Mouse (Mus musculus): ENCODE measurements around the gene 1700025G04Rik. TPM values are rescaled to one million over a fixed set of nuclear protein-coding genes. Genes with fewer than 3 reads are reported as not detected.

Gene 1700025G04Rik
- total and polyA plus RNA-seq, 2 experiments from 2014 or later = 24.9 to 32.4 TPM

GRCm38 (mm10) chr1:152000461-152000860 lies 89.5 kb downstream of the 1700025G04Rik start:
- ATAC-seq (no peak), DNase-seq (ENCODE audit: low spot score) (no peak)
- no peak for TF ChIP-seq CTCF (IDR thresholded peaks at IDR 0.05; ENCODE audit: low read depth)
- Histone ChIP-seq H3K9ac (replicated peaks; ENCODE audit: low read length) (no peak overlapping the region), H3K27me3 (ENCODE audit: insufficient read depth, low read length) (no peaks in the 10 kb centered on the region), H3K4me1 (ENCODE audit: insufficient read depth, low read length) (peaks cover 3% of the 10 kb centered on the region; the same call in 1 of the 2 replicates), H3K9me3 (ENCODE audit: low read length) (no peaks in the 10 kb centered on the region), H3K4me3 (ENCODE audit: low read length) (no peak overlapping the region), H3K27ac (no peak overlapping the region), H3K36me3 (ENCODE audit: insufficient read depth, low read length) (no peaks in the 10 kb centered on the region), H3K4me2 (ENCODE audit: low read depth, low read length) (no peak overlapping the region)
- 78% methylated on average over 5 of the region's 5 CpGs for WGBS

GRCm38 (mm10) chr1:151999424-151999842 lies 90.5 kb downstream of the 1700025G04Rik start:
- Histone ChIP-seq H3K4me2 (ENCODE audit: low read depth, low read length) (no peak overlapping the region), H3K36me3 (ENCODE audit: insufficient read depth, low read length) (no peaks in the 10 kb centered on the region), H3K4me1 (ENCODE audit: insufficient read depth, low read length) (peaks cover 3% of the 10 kb centered on the region; the same call in 1 of the 2 replicates), H3K9me3 (ENCODE audit: low read length) (no peaks in the 10 kb centered on the region), H3K4me3 (ENCODE audit: low read length) (no peak overlapping the region), H3K27ac (no peak overlapping the region), H3K9ac (replicated peaks; ENCODE audit: low read length) (no peak overlapping the region), H3K27me3 (ENCODE audit: insufficient read depth, low read length) (no peaks in the 10 kb centered on the region)
- 68% methylated on average over 7 of the region's 7 CpGs for WGBS
- ATAC-seq (no peak), DNase-seq (ENCODE audit: low spot score) (no peak)
- TF ChIP-seq CTCF (IDR thresholded peaks at IDR 0.05; ENCODE audit: low read depth) = no peak

GRCm38 (mm10) chr1:151998721-151999206 lies 91.2 kb downstream of the 1700025G04Rik start:
- Histone ChIP-seq H3K27me3 (ENCODE audit: insufficient read depth, low read length) (no peaks in the 10 kb centered on the region), H3K4me3 (ENCODE audit: low read length) (no peak overlapping the region), H3K4me2 (ENCODE audit: low read depth, low read length) (no peak overlapping the region), H3K9me3 (ENCODE audit: low read length) (no peaks in the 10 kb centered on the region), H3K36me3 (ENCODE audit: insufficient read depth, low read length) (no peaks in the 10 kb centered on the region), H3K27ac (no peak overlapping the region), H3K9ac (replicated peaks; ENCODE audit: low read length) (no peak overlapping the region), H3K4me1 (ENCODE audit: insufficient read depth, low read length) (peaks cover 3% of the 10 kb centered on the region; the same call in 1 of the 2 replicates)
- no peak for DNase-seq (ENCODE audit: low spot score)
- ATAC-seq = no peak
- TF ChIP-seq CTCF (IDR thresholded peaks at IDR 0.05; ENCODE audit: low read depth) = no peak
- 82% methylated on average over 8 of the region's 8 CpGs for WGBS

- Histone ChIP-seq H3K9me3 (ENCODE audit: low read length) (no peaks in the 10 kb centered on the region), H3K27ac (no peak overlapping the region), H3K9ac (replicated peaks; ENCODE audit: low read length) (no peak overlapping the region), H3K4me1 (ENCODE audit: insufficient read depth, low read length) (peaks cover 3% of the 10 kb centered on the region; the same call in 1 of the 2 replicates), H3K36me3 (ENCODE audit: insufficient read depth, low read length) (no peaks in the 10 kb centered on the region), H3K4me2 (ENCODE audit: low read depth, low read length) (no peak overlapping the region), H3K27me3 (ENCODE audit: insufficient read depth, low read length) (no peaks in the 10 kb centered on the region), H3K4me3 (ENCODE audit: low read length) (no peak overlapping the region)
- WGBS = 82% methylated on average over 7 of the region's 7 CpGs
- DNase-seq (ENCODE audit: low spot score) (no peak), ATAC-seq (no peak)
- no peak for TF ChIP-seq CTCF (IDR thresholded peaks at IDR 0.05; ENCODE audit: low read depth)
Measured at GRCm38 (mm10) chr1:151997591-151997990, 92.3 kb downstream of the 1700025G04Rik start.

- Histone ChIP-seq H3K4me2 (ENCODE audit: low read depth, low read length) (no peak overlapping the region), H3K4me3 (ENCODE audit: low read length) (no peak overlapping the region), H3K27me3 (ENCODE audit: insufficient read depth, low read length) (no peaks in the 10 kb centered on the region), H3K4me1 (ENCODE audit: insufficient read depth, low read length) (peaks cover 3% of the 10 kb centered on the region; the same call in 1 of the 2 replicates), H3K27ac (no peak overlapping the region), H3K9me3 (ENCODE audit: low read length) (no peaks in the 10 kb centered on the region), H3K9ac (replicated peaks; ENCODE audit: low read length) (no peak overlapping the region), H3K36me3 (ENCODE audit: insufficient read depth, low read length) (no peaks in the 10 kb centered on the region)
- WGBS = 56% methylated on average over 10 of the region's 10 CpGs
- ATAC-seq (no peak), DNase-seq (ENCODE audit: low spot score) (no peak)
- no peak for TF ChIP-seq CTCF (IDR thresholded peaks at IDR 0.05; ENCODE audit: low read depth)
Measured at GRCm38 (mm10) chr1:151995948-151996697, 93.8 kb downstream of the 1700025G04Rik start.

GRCm38 (mm10) chr1:151994271-151994670 lies 95.7 kb downstream of the 1700025G04Rik start:
- no peak overlapping the region for H3K27ac ChIP-seq
- H3K9me3 ChIP-seq (ENCODE audit: low read length) = no peaks in the 10 kb centered on the region
- peak; percentile 50; the same call in 1 of the 2 replicates for ATAC-seq

GRCm38 (mm10) chr1:151991505-151991904 lies 98.4 kb downstream of the 1700025G04Rik start:
- Histone ChIP-seq H3K27me3 (ENCODE audit: insufficient read depth, low read length) (no peaks in the 10 kb centered on the region), H3K9ac (replicated peaks; ENCODE audit: low read length) (no peak overlapping the region), H3K9me3 (ENCODE audit: low read length) (no peaks in the 10 kb centered on the region), H3K4me1 (ENCODE audit: insufficient read depth, low read length) (peaks cover 6% of the 10 kb centered on the region; the same call in 1 of the 2 replicates), H3K4me2 (ENCODE audit: low read depth, low read length) (no peak overlapping the region), H3K27ac (no peak overlapping the region), H3K36me3 (ENCODE audit: insufficient read depth, low read length) (no peaks in the 10 kb centered on the region), H3K4me3 (ENCODE audit: low read length) (no peak overlapping the region)
- DNase-seq (ENCODE audit: low spot score) (no peak), ATAC-seq (no peak)
- peak; percentile 40 for TF ChIP-seq CTCF (IDR thresholded peaks at IDR 0.05; ENCODE audit: low read depth)
- 99% methylated on average over 4 of the region's 4 CpGs for WGBS

More at GRCm38 (mm10) chr1:151994271-151994670, 95.7 kb downstream of the 1700025G04Rik start:
- H3K9ac ChIP-seq (replicated peaks; ENCODE audit: low read length) = no peak overlapping the region
- H3K4me1 ChIP-seq (ENCODE audit: insufficient read depth, low read length) = peaks cover 3% of the 10 kb centered on the region; the same call in 1 of the 2 replicates
- DNase-seq (ENCODE audit: low spot score) = peak; percentile 50
- no peak overlapping the region for H3K4me3 ChIP-seq (ENCODE audit: low read length)
- WGBS = 22% methylated on average over 6 of the region's 6 CpGs
- no peaks in the 10 kb centered on the region for H3K36me3 ChIP-seq (ENCODE audit: insufficient read depth, low read length)
- no peaks in the 10 kb centered on the region for H3K27me3 ChIP-seq (ENCODE audit: insufficient read depth, low read length)
- TF ChIP-seq CTCF (IDR thresholded peaks at IDR 0.05; ENCODE audit: low read depth) = no peak
- no peak overlapping the region for H3K4me2 ChIP-seq (ENCODE audit: low read depth, low read length)

All from hindbrain, postnatal 0 days (tissue).